Mouse (Mus musculus): ENCODE measurements around the gene Samhd1.

DNA sequence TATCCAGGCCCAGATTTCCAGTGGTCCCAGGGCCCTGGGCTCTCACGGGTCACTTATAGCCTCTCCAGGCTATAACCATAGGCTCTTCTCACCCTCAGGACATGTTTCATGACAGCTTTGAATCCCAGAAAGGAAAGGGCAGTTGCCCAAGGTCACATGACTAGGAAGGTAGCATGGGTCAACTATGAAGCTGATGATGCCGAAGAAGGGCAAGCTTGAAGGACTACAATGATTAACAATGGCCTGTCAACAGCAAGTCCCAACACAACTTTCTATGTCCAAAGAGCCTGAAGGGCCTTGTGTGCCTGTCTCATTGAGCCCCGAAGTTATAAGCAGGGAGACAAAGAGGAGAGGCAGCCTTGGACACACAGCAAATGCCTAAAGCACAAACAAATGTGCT lies 77.9 kb downstream of the Samhd1 start:
- TF ChIP-seq ZC3H11A (IDR thresholded peaks at IDR 0.05; ENCODE audit: borderline replicate concordance, low read depth, low read length) = no peak
- TF ChIP-seq CHD2 (IDR thresholded peaks at IDR 0.05; ENCODE audit: low read depth, low read length) = no peak
